Mouse (Mus musculus): Measurements from ENCODE around the gene Rtn4rl2. TPM values are rescaled to one million over a fixed set of nuclear protein-coding genes. Genes with fewer than 3 reads are reported as not detected.

The Rtn4rl2 gene
- not detected in 2 replicates for polyA plus RNA-seq (2012; ENCODE audit: insufficient read depth, insufficient read length, low replicate concordance, missing spikeins)

GRCm38 (mm10) chr2:84886234-84886731 lies at the start of gene Rtn4rl2:
Gene Rtn4rl2, minus strand, starts transcription at chr2:84886710.
- Histone ChIP-seq H3K4me1 (ENCODE audit: control insufficient read depth, insufficient read depth, low read length) (peaks cover 33% of the 10 kb centered on the region), H3K27ac (ENCODE audit: insufficient read depth, low read depth, low read length) (no peak within 1 kb of the TSS), H3K4me3 (ENCODE audit: insufficient read depth, low read depth, low read length) (peak within 1 kb of the TSS; percentile 56)
- under 1% methylated on average over 35 of the region's 35 CpGs for WGBS
- no peak for TF ChIP-seq POLR2A (IDR thresholded peaks at IDR 0.05; ENCODE audit: insufficient read depth, low read depth, low read length)
- TF ChIP-seq CTCF (IDR thresholded peaks at IDR 0.05; ENCODE audit: insufficient read depth, low read depth, low read length), result no peak

- Histone ChIP-seq H3K27ac (ENCODE audit: insufficient read depth, low read depth, low read length) (no peak overlapping the region), H3K4me3 (ENCODE audit: insufficient read depth, low read depth, low read length) (no peak overlapping the region), H3K4me1 (ENCODE audit: control insufficient read depth, insufficient read depth, low read length) (peaks cover 5% of the 10 kb centered on the region; the same call in 1 of the 2 replicates)
- TF ChIP-seq CTCF (IDR thresholded peaks at IDR 0.05; ENCODE audit: insufficient read depth, low read depth, low read length), result no peak
- no peak for TF ChIP-seq POLR2A (IDR thresholded peaks at IDR 0.05; ENCODE audit: insufficient read depth, low read depth, low read length)
- WGBS, result 70% methylated on average over 5 of the region's 5 CpGs
Observed at GRCm38 (mm10) chr2:84935065-84935464, 48.6 kb upstream of the Rtn4rl2 start.

GRCm38 (mm10) chr2:84934649-84935007 lies 48.1 kb upstream of the Rtn4rl2 start:
- peaks cover 5% of the 10 kb centered on the region; the same call in 1 of the 2 replicates for H3K4me1 ChIP-seq (ENCODE audit: control insufficient read depth, insufficient read depth, low read length)
- no peak overlapping the region for H3K27ac ChIP-seq (ENCODE audit: insufficient read depth, low read depth, low read length)
- H3K4me3 ChIP-seq (ENCODE audit: insufficient read depth, low read depth, low read length), result no peak overlapping the region
- TF ChIP-seq POLR2A (IDR thresholded peaks at IDR 0.05; ENCODE audit: insufficient read depth, low read depth, low read length), result no peak
- TF ChIP-seq CTCF (IDR thresholded peaks at IDR 0.05; ENCODE audit: insufficient read depth, low read depth, low read length), result no peak
- 59% methylated on average over 4 of the region's 4 CpGs for WGBS

GRCm38 (mm10) chr2:84933992-84934648 lies 47.6 kb upstream of the Rtn4rl2 start:
- Histone ChIP-seq H3K4me1 (ENCODE audit: control insufficient read depth, insufficient read depth, low read length) (peaks cover 5% of the 10 kb centered on the region; the same call in 1 of the 2 replicates), H3K27ac (ENCODE audit: insufficient read depth, low read depth, low read length) (no peak overlapping the region), H3K4me3 (ENCODE audit: insufficient read depth, low read depth, low read length) (no peak overlapping the region)
- no peak for TF ChIP-seq POLR2A (IDR thresholded peaks at IDR 0.05; ENCODE audit: insufficient read depth, low read depth, low read length)
- TF ChIP-seq CTCF (IDR thresholded peaks at IDR 0.05; ENCODE audit: insufficient read depth, low read depth, low read length), result no peak
- WGBS, result 75% methylated on average over 8 of the region's 8 CpGs

GRCm38 (mm10) chr2:84930186-84930585 lies 43.7 kb upstream of the Rtn4rl2 start:
- WGBS, result 98% methylated on average over 7 of the region's 7 CpGs
- Histone ChIP-seq H3K4me3 (ENCODE audit: insufficient read depth, low read depth, low read length) (no peak overlapping the region), H3K27ac (ENCODE audit: insufficient read depth, low read depth, low read length) (no peak overlapping the region), H3K4me1 (ENCODE audit: control insufficient read depth, insufficient read depth, low read length) (no peaks in the 10 kb centered on the region)
- TF ChIP-seq POLR2A (IDR thresholded peaks at IDR 0.05; ENCODE audit: insufficient read depth, low read depth, low read length) (no peak), CTCF (IDR thresholded peaks at IDR 0.05; ENCODE audit: insufficient read depth, low read depth, low read length) (no peak)

- 91% methylated on average over 10 of the region's 10 CpGs for WGBS
- H3K4me1 ChIP-seq (ENCODE audit: control insufficient read depth, insufficient read depth, low read length), result no peaks in the 10 kb centered on the region
- no peak for TF ChIP-seq CTCF (IDR thresholded peaks at IDR 0.05; ENCODE audit: insufficient read depth, low read depth, low read length)
- TF ChIP-seq POLR2A (IDR thresholded peaks at IDR 0.05; ENCODE audit: insufficient read depth, low read depth, low read length), result no peak
- H3K4me3 ChIP-seq (ENCODE audit: insufficient read depth, low read depth, low read length), result no peak overlapping the region
- no peak overlapping the region for H3K27ac ChIP-seq (ENCODE audit: insufficient read depth, low read depth, low read length)
Observed at GRCm38 (mm10) chr2:84919601-84920108, 33.1 kb upstream of the Rtn4rl2 start.

- no peak for TF ChIP-seq CTCF (IDR thresholded peaks at IDR 0.05; ENCODE audit: insufficient read depth, low read depth, low read length)
- no peak for TF ChIP-seq POLR2A (IDR thresholded peaks at IDR 0.05; ENCODE audit: insufficient read depth, low read depth, low read length)
- H3K4me1 ChIP-seq (ENCODE audit: control insufficient read depth, insufficient read depth, low read length), result no peaks in the 10 kb centered on the region
- no peak overlapping the region for H3K4me3 ChIP-seq (ENCODE audit: insufficient read depth, low read depth, low read length)
- no peak overlapping the region for H3K27ac ChIP-seq (ENCODE audit: insufficient read depth, low read depth, low read length)
- WGBS, result 81% methylated on average over 3 of the region's 3 CpGs
Observed at GRCm38 (mm10) chr2:84918188-84918587, 31.7 kb upstream of the Rtn4rl2 start.

GRCm38 (mm10) chr2:84916548-84917320 lies 30.2 kb upstream of the Rtn4rl2 start:
- Histone ChIP-seq H3K27ac (ENCODE audit: insufficient read depth, low read depth, low read length) (no peak overlapping the region), H3K4me3 (ENCODE audit: insufficient read depth, low read depth, low read length) (no peak overlapping the region), H3K4me1 (ENCODE audit: control insufficient read depth, insufficient read depth, low read length) (no peaks in the 10 kb centered on the region)
- 76% methylated on average over 8 of the region's 8 CpGs for WGBS
- TF ChIP-seq POLR2A (IDR thresholded peaks at IDR 0.05; ENCODE audit: insufficient read depth, low read depth, low read length), result no peak
- TF ChIP-seq CTCF (IDR thresholded peaks at IDR 0.05; ENCODE audit: insufficient read depth, low read depth, low read length), result no peak

- no peak overlapping the region for H3K27ac ChIP-seq (ENCODE audit: insufficient read depth, low read depth, low read length)
- WGBS, result 76% methylated on average over 3 of the region's 3 CpGs
- no peak for TF ChIP-seq CTCF (IDR thresholded peaks at IDR 0.05; ENCODE audit: insufficient read depth, low read depth, low read length)
- TF ChIP-seq POLR2A (IDR thresholded peaks at IDR 0.05; ENCODE audit: insufficient read depth, low read depth, low read length), result no peak
- no peaks in the 10 kb centered on the region for H3K4me1 ChIP-seq (ENCODE audit: control insufficient read depth, insufficient read depth, low read length)
- no peak overlapping the region for H3K4me3 ChIP-seq (ENCODE audit: insufficient read depth, low read depth, low read length)
Observed at GRCm38 (mm10) chr2:84915330-84915729, 28.8 kb upstream of the Rtn4rl2 start.

Measured in olfactory bulb, adult 2 months (tissue).